ENCODE assay signal across 13 mouse cellular contexts in genomic region chr6:143437367-143438271, GRCm38 (mm10).
A peak's percentile ranks its signal among the peaks of the same experiment; 100 is the strongest.
DNase-seq lines count a peak whose midpoint lies in the region; ATAC-seq lines count a peak whose summit lies in the region.
"Had no signal": no experiment of that assay in that cellular context is flagged by ENCODE, and none has a peak within 500 bp of the region (broad histone marks: within the 10 kb centered on the region; RNA-seq: fewer than 3 reads in every experiment).

No protein-coding gene starts in this region.

- intact Hi-C loops in left cerebral cortex, postnatal 4 days (cut with DNase I) = no loop called here
- intact Hi-C loops in left cerebral cortex, postnatal 14 days (cut with DNase I) = no loop called here

- no peaks in the 10 kb centered on the region for H3K27me3 ChIP-seq in forebrain, embryonic 14.5 days (replicated peaks; ENCODE audit: control insufficient read depth, insufficient read depth, low read length)
- no peaks in the 10 kb centered on the region for H3K27me3 ChIP-seq in limb, embryonic 11.5 days (ENCODE audit: control insufficient read depth, insufficient read depth, low read length)
- no peaks in the 10 kb centered on the region for H3K27me3 ChIP-seq in neural tube, embryonic 15.5 days (replicated peaks)
- H3K27me3 ChIP-seq: liver, embryonic 15.5 days had no signal

- peaks cover 6% of the 10 kb centered on the region for H3K4me1 ChIP-seq in forebrain, embryonic 14.5 days (ENCODE audit: control insufficient read depth, insufficient read depth, low read length)
- H3K4me1 ChIP-seq in limb, embryonic 11.5 days (ENCODE audit: control insufficient read depth, insufficient read depth, low read length) = peaks cover 8% of the 10 kb centered on the region; the same call in 1 of the 2 replicates
- H3K4me1 ChIP-seq in neural tube, embryonic 15.5 days = peaks cover 7% of the 10 kb centered on the region; the same call in 1 of the 2 replicates
- H3K4me1 ChIP-seq: liver, embryonic 15.5 days had no signal

- no peaks in the 10 kb centered on the region for H3K36me3 ChIP-seq in forebrain, embryonic 14.5 days (ENCODE audit: control insufficient read depth, insufficient read depth, low read length)
- H3K36me3 ChIP-seq in limb, embryonic 11.5 days (ENCODE audit: control insufficient read depth, insufficient read depth, low read length) = no peaks in the 10 kb centered on the region
- no peaks in the 10 kb centered on the region for H3K36me3 ChIP-seq in neural tube, embryonic 15.5 days
- H3K36me3 ChIP-seq: liver, embryonic 15.5 days had no signal

- H3K4me2 ChIP-seq in forebrain, embryonic 14.5 days (ENCODE audit: low read length) = peak overlapping the region; percentile 0; the same call in 1 of the 2 replicates
- no peak overlapping the region for H3K4me2 ChIP-seq in limb, embryonic 11.5 days (ENCODE audit: low read depth, severe bottlenecking)
- peak overlapping the region; percentile 27; the same call in 1 of the 2 replicates for H3K4me2 ChIP-seq in neural tube, embryonic 15.5 days
- H3K4me2 ChIP-seq: liver, embryonic 15.5 days had no signal

- H3K27ac ChIP-seq in forebrain, embryonic 14.5 days (ENCODE audit: low read depth, low read length) = no peak overlapping the region; the same call in 1 of the 2 replicates
- peak overlapping the region; percentile 47 for H3K27ac ChIP-seq in limb, embryonic 11.5 days (replicated peaks; ENCODE audit: low read depth, low read length)
- H3K27ac ChIP-seq in neural tube, embryonic 15.5 days (replicated peaks) = no peak overlapping the region
- H3K27ac ChIP-seq: heart, adult 2 months; liver, embryonic 15.5 days had no signal

- no peak overlapping the region for H3K4me3 ChIP-seq in forebrain, embryonic 14.5 days (ENCODE audit: low read depth, low read length)
- no peak overlapping the region for H3K4me3 ChIP-seq in limb, embryonic 11.5 days (ENCODE audit: low read depth, low read length)
- no peak overlapping the region for H3K4me3 ChIP-seq in neural tube, embryonic 15.5 days (replicated peaks)
- H3K4me3 ChIP-seq: erythroblast, embryonic 14.5 days; heart, adult 2 months; liver, embryonic 15.5 days; myocyte had no signal

- WGBS in forebrain, embryonic 14.5 days = 46% methylated on average over 32 of the region's 32 CpGs
- WGBS in limb, embryonic 11.5 days = 53% methylated on average over 32 of the region's 32 CpGs
- WGBS in neural tube, embryonic 15.5 days = 59% methylated on average over 32 of the region's 32 CpGs

- H3K9ac ChIP-seq in forebrain, embryonic 14.5 days (ENCODE audit: low read length) = no peak overlapping the region
- H3K9ac ChIP-seq in limb, embryonic 11.5 days (ENCODE audit: low read length) = no peak overlapping the region
- H3K9ac ChIP-seq in neural tube, embryonic 15.5 days (replicated peaks) = no peak overlapping the region
- H3K9ac ChIP-seq: liver, embryonic 15.5 days had no signal

- peak; percentile 50 for ATAC-seq in forebrain, embryonic 14.5 days
- peak; percentile 48; the same call in 1 of the 2 replicates for ATAC-seq in limb, embryonic 11.5 days (ENCODE audit: insufficient number of reproducible peaks, low FRiP score, low TSS enrichment, low read depth)
- no peak for ATAC-seq in neural tube, embryonic 15.5 days (ENCODE audit: low FRiP score)
- no peak for ATAC-seq in erythroid progenitor cell, adult 5-6 weeks (replicated peaks; ENCODE audit: low FRiP score, poor library complexity, severe bottlenecking)
- ATAC-seq: activated CD4-positive, CD25-positive, alpha-beta regulatory T cell, adult 4 months had no signal

- no peaks in the 10 kb centered on the region for H3K9me3 ChIP-seq in forebrain, embryonic 14.5 days (replicated peaks; ENCODE audit: control insufficient read depth, low read length)
- H3K9me3 ChIP-seq in limb, embryonic 11.5 days (ENCODE audit: control insufficient read depth, low read length) = no peaks in the 10 kb centered on the region
- no peaks in the 10 kb centered on the region for H3K9me3 ChIP-seq in neural tube, embryonic 15.5 days (replicated peaks)
- H3K9me3 ChIP-seq: liver, embryonic 15.5 days had no signal

- DNase-seq in left cerebral cortex, postnatal 4 days = peak; percentile 73
- DNase-seq in left cerebral cortex, postnatal 14 days (ENCODE audit: low spot score in 2 of 2) = no peak
- peak; percentile 46 for DNase-seq in forebrain, embryonic 14.5 days (ENCODE audit: low spot score)
- DNase-seq in limb, embryonic 11.5 days (ENCODE audit: low spot score) = peak; percentile 50
- no peak for DNase-seq in kidney, postnatal 14 days
- DNase-seq: heart, adult 2 months; kidney, adult 11 months had no signal

Comparison
In these comparisons a context has a peak if more than half of its experiments do, and no peak if none do; other contexts are left out.
1. DNase-seq: peak in left cerebral cortex, postnatal 4 days (single experiment), forebrain, embryonic 14.5 days (single experiment) and limb, embryonic 11.5 days (single experiment); none in left cerebral cortex, postnatal 14 days (0 of 2) and kidney, postnatal 14 days (single experiment).
2. ATAC-seq: peak in forebrain, embryonic 14.5 days (single experiment) and limb, embryonic 11.5 days (single experiment); none in neural tube, embryonic 15.5 days (single experiment) and erythroid progenitor cell, adult 5-6 weeks (single experiment).